Mouse (Mus musculus): Measurements from ENCODE around the gene Rasal2.

DNA sequence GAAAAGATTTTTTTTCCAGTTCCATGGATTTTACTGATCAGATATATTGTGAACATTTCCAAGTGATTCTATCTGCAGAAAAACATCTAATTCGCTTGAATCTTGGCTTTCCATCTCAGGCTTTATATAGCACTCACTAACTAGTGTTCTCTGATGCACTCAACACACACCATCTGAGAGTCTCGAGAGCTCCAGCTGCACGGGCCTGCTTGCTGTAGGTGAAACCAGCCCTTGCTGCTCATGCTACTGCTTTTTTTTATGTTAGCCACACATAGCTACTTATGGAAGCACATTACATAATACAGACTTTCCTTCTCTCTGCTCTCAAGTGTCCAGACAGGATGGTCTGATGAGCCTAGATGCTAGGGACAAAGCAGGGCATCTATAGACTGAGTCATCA, 229.4 kb downstream of the Rasal2 start:
- no peak for TF ChIP-seq HCFC1 (IDR thresholded peaks at IDR 0.05; ENCODE audit: borderline replicate concordance, insufficient read depth, low read length)
- TF ChIP-seq ZNF384 (IDR thresholded peaks at IDR 0.05; ENCODE audit: low read depth, low read length): no peak
- no peak for TF ChIP-seq ZC3H11A (IDR thresholded peaks at IDR 0.05; ENCODE audit: borderline replicate concordance, low read depth, low read length)
